Mouse (Mus musculus) limb, embryonic 14.5 days (tissue): ENCODE measurements around the gene Pde5a. TPM values are rescaled to one million over a fixed set of nuclear protein-coding genes. Genes with fewer than 3 reads are reported as not detected.

Experiments used
- ATAC-seq: fragments of 200-750 bp; cut with Nextera tagmentation; 2 replicates; pipeline ENCODE4 v1.8.0; 2017; ENCODE audit warnings: low read depth, moderate number of reproducible peaks, moderate TSS enrichment; ENCODE audit not compliant: low FRiP score
- DNase-seq: peaks from one replicate; pipeline ENCODE4 v3.0.0-alpha.2; 2015; ENCODE audit warnings: low spot score
- H3K27ac ChIP-seq: fragments of 300-500 bp; sonication (generic); replicated peaks from 2 replicates; pipeline ENCODE4 v1.5.1; 2014; ENCODE audit warnings: low read depth, mild to moderate bottlenecking, low read length, moderate library complexity, mixed read lengths
- H3K27me3 ChIP-seq: fragments of 300-500 bp; sonication (generic); 2 replicates; pipeline ENCODE4 v1.6.1; 2014; ENCODE audit warnings: low read length, mixed read lengths; ENCODE audit not compliant: control insufficient read depth, insufficient read depth
- H3K36me3 ChIP-seq: fragments of 300-500 bp; sonication (generic); 2 replicates; pipeline ENCODE4 v1.6.1; 2014; ENCODE audit warnings: mild to moderate bottlenecking, low read length, moderate library complexity, mixed read lengths; ENCODE audit not compliant: control insufficient read depth, insufficient read depth
- H3K4me1 ChIP-seq: fragments of 300-500 bp; sonication (generic); 2 replicates; pipeline ENCODE4 v1.6.1; 2014; ENCODE audit warnings: antibody characterized with exemption, low read length, mixed read lengths; ENCODE audit not compliant: control insufficient read depth, insufficient read depth
- H3K4me2 ChIP-seq: fragments of 300-500 bp; sonication (generic); replicated peaks from 2 replicates; pipeline ENCODE4 v1.6.1; 2014; ENCODE audit warnings: low read depth, mild to moderate bottlenecking, low read length, moderate library complexity; ENCODE audit not compliant: severe bottlenecking
- H3K4me3 ChIP-seq: fragments of 300-500 bp; sonication (generic); replicated peaks from 2 replicates; pipeline ENCODE4 v1.5.1; 2014; ENCODE audit warnings: low read length
- H3K9ac ChIP-seq: fragments of 300-500 bp; sonication (generic); 2 replicates; pipeline ENCODE4 v1.6.1; 2014; ENCODE audit warnings: mild to moderate bottlenecking, low read depth, low read length, moderate library complexity; ENCODE audit not compliant: severe bottlenecking
- H3K9me3 ChIP-seq: fragments of 300-500 bp; sonication (generic); 2 replicates; pipeline ENCODE4 v1.6.1; 2016; ENCODE audit warnings: low read length; ENCODE audit not compliant: control insufficient read depth
- POLR2A ChIP-seq: fragments of 200-500 bp; IDR thresholded peaks from 2 replicates; pipeline ENCODE4 v1.8.0; 2012; ENCODE audit warnings: inconsistent platforms, mild to moderate bottlenecking, moderate library complexity, borderline replicate concordance; ENCODE audit not compliant: insufficient read depth, insufficient read length; ENCODE audit errors: extremely low read depth
- whole genome bisulfite sequencing: fragments of 180-500 bp; shearing (Covaris S2); extraction: QIAGEN DNeasy Blood & Tissue Kit; methylation state at CpG from one replicate; pipeline ENCODE4 v1.1.7; 2014; 5-methylcytosine and 5-hydroxymethylcytosine counted together
- polyA plus RNA-seq, 2 experiments: library from polyadenylated mRNA; depleted of rRNA in 1 of 2; stranded (reverse) in 1 of 2; unstranded in 1 of 2; fragments of >200 nt; fragmentation: Nextera tagmentation in 1 of 2; extraction: Ambion mirVana in 1 of 2; gene quantifications; 2 replicates each; pipeline versions ENCODE4 v1.2.1 to v1.2.3; 2012 to 2014

Gene Pde5a
- polyA plus RNA-seq, 2 experiments: 4.9 to 6.2 TPM

DNA sequence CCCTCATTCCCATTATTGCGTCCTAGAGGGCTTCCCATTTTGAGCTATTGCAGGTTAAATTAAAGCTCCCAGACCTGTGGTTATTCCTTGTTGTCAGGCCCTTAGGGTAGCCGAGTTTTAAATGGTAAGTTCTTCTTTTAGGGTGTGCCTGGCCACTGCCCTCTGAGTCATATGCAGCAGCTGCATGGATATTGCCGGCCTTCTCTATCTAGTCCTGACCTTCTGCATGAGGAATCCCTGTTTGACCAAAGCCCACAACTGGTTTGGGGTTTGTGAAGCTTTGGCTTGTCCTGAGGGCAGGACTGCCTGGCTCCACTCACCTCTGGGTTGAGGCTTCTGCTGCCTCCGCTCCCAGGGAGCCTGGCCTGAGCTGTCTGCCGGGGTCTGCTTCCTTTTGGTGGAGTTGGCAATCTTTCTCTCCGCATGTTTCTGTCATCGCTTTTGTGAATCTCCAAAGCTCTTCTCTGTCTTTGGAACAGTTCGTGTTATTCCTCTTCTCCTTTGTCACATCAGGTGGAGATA, 34.6 kb downstream of the Pde5a start:
- ATAC-seq: no peak

GRCm38 (mm10) chr3:122763768-122764167, 35.0 kb downstream of the Pde5a start:
- Histone ChIP-seq H3K9ac (no peak overlapping the region), H3K4me1 (no peaks in the 10 kb centered on the region), H3K4me2 (no peak overlapping the region), H3K9me3 (no peaks in the 10 kb centered on the region), H3K4me3 (no peak overlapping the region), H3K27me3 (no peaks in the 10 kb centered on the region), H3K36me3 (no peaks in the 10 kb centered on the region), H3K27ac (no peak overlapping the region)
- no peak for TF ChIP-seq POLR2A
- ATAC-seq (no peak), DNase-seq (no peak)
- 26% methylated on average over 14 of the region's 14 CpGs for WGBS

More for the DNA sequence above, 34.6 kb downstream of the Pde5a start:
- H3K4me1 ChIP-seq: no peaks in the 10 kb centered on the region
- no peak overlapping the region for H3K9ac ChIP-seq
- H3K36me3 ChIP-seq: no peaks in the 10 kb centered on the region
- 68% methylated on average over 8 of the region's 8 CpGs for WGBS
- DNase-seq: no peak
- no peaks in the 10 kb centered on the region for H3K9me3 ChIP-seq
- no peak overlapping the region for H3K27ac ChIP-seq
- no peak for TF ChIP-seq POLR2A
- H3K4me2 ChIP-seq: no peak overlapping the region
- H3K27me3 ChIP-seq: no peaks in the 10 kb centered on the region
- H3K4me3 ChIP-seq: no peak overlapping the region

GRCm38 (mm10) chr3:122766930-122767329, 38.2 kb downstream of the Pde5a start:
- DNase-seq (no peak), ATAC-seq (no peak)
- Histone ChIP-seq H3K4me1 (no peaks in the 10 kb centered on the region), H3K9ac (no peak overlapping the region), H3K36me3 (no peaks in the 10 kb centered on the region), H3K9me3 (no peaks in the 10 kb centered on the region), H3K4me3 (no peak overlapping the region), H3K27me3 (no peaks in the 10 kb centered on the region), H3K4me2 (no peak overlapping the region), H3K27ac (no peak overlapping the region)
- WGBS: 62% methylated on average over 4 of the region's 4 CpGs
- TF ChIP-seq POLR2A: no peak

GRCm38 (mm10) chr3:122767841-122768240, 39.1 kb downstream of the Pde5a start:
- H3K9me3 ChIP-seq: no peaks in the 10 kb centered on the region

GRCm38 (mm10) chr3:122781417-122781816, 52.7 kb downstream of the Pde5a start:
- H3K27me3 ChIP-seq: no peaks in the 10 kb centered on the region
- no peak overlapping the region for H3K4me2 ChIP-seq
- no peaks in the 10 kb centered on the region for H3K9me3 ChIP-seq
- no peak overlapping the region for H3K27ac ChIP-seq
- TF ChIP-seq POLR2A: no peak
- H3K9ac ChIP-seq: no peak overlapping the region
- no peak for ATAC-seq
- H3K4me1 ChIP-seq: no peaks in the 10 kb centered on the region
- H3K36me3 ChIP-seq: 0 out of 2 replicates have a peak, but pooled peaks cover 7% of the 10 kb centered on the region
- DNase-seq: no peak
- no peak overlapping the region for H3K4me3 ChIP-seq
- WGBS: 57% methylated on average over 6 of the region's 6 CpGs

More at GRCm38 (mm10) chr3:122767841-122768240, 39.1 kb downstream of the Pde5a start:
- Histone ChIP-seq H3K27ac (no peak overlapping the region), H3K27me3 (no peaks in the 10 kb centered on the region), H3K4me2 (no peak overlapping the region), H3K9ac (no peak overlapping the region), H3K4me3 (no peak overlapping the region), H3K36me3 (no peaks in the 10 kb centered on the region), H3K4me1 (no peaks in the 10 kb centered on the region)
- no peak for DNase-seq
- WGBS: 66% methylated on average over 5 of the region's 5 CpGs
- no peak for TF ChIP-seq POLR2A
- no peak for ATAC-seq

DNA sequence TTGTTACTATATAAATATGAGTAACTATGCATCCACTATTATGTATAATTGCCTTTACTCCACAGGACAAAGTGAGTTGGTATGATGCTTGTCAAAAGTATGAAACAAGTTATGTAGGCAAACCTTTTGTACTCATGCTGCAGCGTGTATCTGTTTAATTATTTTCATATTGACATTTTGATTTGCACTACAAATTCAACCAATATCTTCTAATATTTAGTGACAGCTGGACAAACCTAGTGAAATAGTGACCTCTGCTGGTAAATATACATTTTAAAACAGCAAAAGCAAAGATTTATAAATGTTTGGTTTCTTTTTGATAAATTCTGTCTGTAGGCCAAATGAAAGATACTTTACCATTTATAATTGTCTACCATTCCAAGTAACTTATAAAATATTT, 55.5 kb downstream of the Pde5a start:
- Histone ChIP-seq H3K27ac (no peak overlapping the region), H3K4me2 (no peak overlapping the region), H3K4me1 (no peaks in the 10 kb centered on the region), H3K36me3 (0 out of 2 replicates have a peak, but pooled peaks cover 2% of the 10 kb centered on the region), H3K27me3 (no peaks in the 10 kb centered on the region), H3K4me3 (no peak overlapping the region), H3K9ac (no peak overlapping the region), H3K9me3 (no peaks in the 10 kb centered on the region)
- no peak for TF ChIP-seq POLR2A
- 55% methylated on average over 1 of the region's 1 CpGs for WGBS
- DNase-seq (no peak), ATAC-seq (no peak)
